Mouse (Mus musculus) midbrain, embryonic 13.5 days (tissue): ENCODE measurements around the gene Trpm6. TPM values are rescaled to one million over a fixed set of nuclear protein-coding genes. Genes with fewer than 3 reads are reported as not detected.

Source experiments
- ATAC-seq: fragments of 200-750 bp; cut with Nextera tagmentation; 2 replicates; pipeline ENCODE4 v1.8.0; 2017; ENCODE audit warnings: mild to moderate bottlenecking, moderate TSS enrichment, moderate library complexity
- H3K27ac ChIP-seq: fragments of 300-500 bp; sonication (generic); 2 replicates; pipeline ENCODE4 v1.5.1; 2015; ENCODE audit warnings: inconsistent platforms, mild to moderate bottlenecking, moderate library complexity
- H3K27me3 ChIP-seq: fragments of 300-500 bp; sonication (generic); 2 replicates; pipeline ENCODE4 v1.6.1; 2015; ENCODE audit warnings: mild to moderate bottlenecking, inconsistent platforms
- H3K36me3 ChIP-seq: fragments of 300-500 bp; sonication (generic); 2 replicates; pipeline ENCODE4 v1.6.1; 2015; ENCODE audit warnings: mild to moderate bottlenecking, inconsistent platforms
- H3K4me1 ChIP-seq: fragments of 300-500 bp; sonication (generic); replicated peaks from 2 replicates; pipeline ENCODE4 v1.6.1; 2015; ENCODE audit warnings: inconsistent platforms
- H3K4me2 ChIP-seq: fragments of 300-500 bp; sonication (generic); replicated peaks from 2 replicates; pipeline ENCODE4 v1.6.1; 2015; ENCODE audit warnings: moderate library complexity, mild to moderate bottlenecking, inconsistent platforms
- H3K4me3 ChIP-seq: fragments of 300-500 bp; sonication (generic); replicated peaks from 2 replicates; pipeline ENCODE4 v1.5.1; 2015; ENCODE audit warnings: mild to moderate bottlenecking, inconsistent platforms
- H3K9ac ChIP-seq: fragments of 300-500 bp; sonication (generic); replicated peaks from 2 replicates; pipeline ENCODE4 v1.6.1; 2015; ENCODE audit warnings: mild to moderate bottlenecking, inconsistent platforms
- H3K9me3 ChIP-seq: fragments of 300-500 bp; sonication (generic); 2 replicates; pipeline ENCODE4 v1.6.1; 2016; ENCODE audit warnings: mild to moderate bottlenecking, inconsistent platforms
- WGBS: fragments of 180-500 bp; shearing (Covaris S2); methylation state at CpG from one replicate; pipeline ENCODE4 v1.1.7; 2015; 5-methylcytosine and 5-hydroxymethylcytosine counted together
- polyA plus RNA-seq: library from polyadenylated mRNA; unstranded; fragments of >200 nt; fragmentation: Nextera tagmentation; extraction: Ambion mirVana; gene quantifications from 2 replicates; pipeline ENCODE4 v1.2.1, GENCODE M21; 2015

The Trpm6 gene
- polyA plus RNA-seq, 1 experiment from 2014 or later, result 0.43 TPM

DNA sequence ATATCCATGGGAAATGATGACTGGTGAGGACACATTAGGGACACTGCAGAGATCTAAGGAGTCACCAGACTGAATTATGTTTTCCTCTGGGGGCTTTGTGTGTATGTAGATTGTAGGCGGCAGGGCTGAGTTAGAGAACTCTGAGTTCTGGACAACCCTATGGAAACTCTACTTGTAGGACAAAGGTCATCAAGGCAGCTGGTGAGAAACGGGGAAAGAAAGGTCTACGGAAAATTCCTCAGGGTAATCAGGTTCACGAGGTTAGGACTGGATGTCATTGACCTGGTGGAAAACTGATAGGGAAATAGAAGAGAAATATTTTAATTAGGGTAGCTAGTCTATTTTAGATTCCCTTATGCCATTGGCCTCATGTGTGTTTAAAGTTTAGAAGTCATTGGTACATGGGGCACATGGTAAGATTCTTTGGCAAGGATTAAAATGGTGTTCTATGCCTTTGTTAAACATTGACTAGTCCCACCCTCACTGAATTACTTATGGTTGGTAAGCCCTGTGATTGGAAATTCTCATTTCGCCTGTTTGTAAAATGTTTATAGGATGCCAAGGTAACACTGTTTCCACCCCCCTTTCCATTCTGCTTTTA is 23.2 kb downstream of the Trpm6 start:
- H3K4me2 ChIP-seq, result no peak overlapping the region
- no peak overlapping the region for H3K27ac ChIP-seq
- 89% methylated on average over 5 of the region's 5 CpGs for WGBS
- no peak for ATAC-seq
- H3K4me1 ChIP-seq, result no peaks in the 10 kb centered on the region
- H3K9ac ChIP-seq, result no peak overlapping the region
- no peaks in the 10 kb centered on the region for H3K36me3 ChIP-seq
- H3K9me3 ChIP-seq, result no peaks in the 10 kb centered on the region
- no peak overlapping the region for H3K4me3 ChIP-seq
- no peaks in the 10 kb centered on the region for H3K27me3 ChIP-seq

- H3K4me1 ChIP-seq, result no peaks in the 10 kb centered on the region
- H3K36me3 ChIP-seq, result no peaks in the 10 kb centered on the region
- no peak overlapping the region for H3K4me3 ChIP-seq
- no peak overlapping the region for H3K27ac ChIP-seq
- H3K27me3 ChIP-seq, result no peaks in the 10 kb centered on the region
- no peak for ATAC-seq
- H3K9me3 ChIP-seq, result no peaks in the 10 kb centered on the region
- H3K4me2 ChIP-seq, result no peak overlapping the region
- H3K9ac ChIP-seq, result no peak overlapping the region
- WGBS, result 75% methylated on average over 1 of the region's 1 CpGs
These were observed 24.3 kb downstream of the Trpm6 start for GRCm38 (mm10) chr19:18774085-18774484.

DNA sequence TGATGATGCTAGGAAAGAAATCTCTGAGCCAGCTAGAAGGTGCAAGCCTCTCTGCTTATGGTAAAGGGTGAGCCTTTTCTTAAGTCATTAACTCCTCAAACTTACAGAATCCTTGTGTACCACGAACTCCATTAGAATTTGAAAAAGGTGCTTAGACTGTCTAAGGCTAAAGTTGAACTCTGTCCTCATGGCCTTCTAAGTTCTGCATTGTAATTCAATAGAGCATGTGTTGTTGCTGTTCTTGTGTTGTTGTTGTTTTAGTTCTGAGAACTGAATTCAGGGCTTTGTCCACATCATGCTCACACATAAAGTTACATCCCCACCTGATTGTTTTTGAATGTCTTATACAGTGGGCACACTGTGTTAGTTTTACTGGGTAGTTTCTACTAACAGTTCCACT is 49.9 kb downstream of the Trpm6 start:
- H3K36me3 ChIP-seq, result no peaks in the 10 kb centered on the region
- no peaks in the 10 kb centered on the region for H3K9me3 ChIP-seq
- H3K27ac ChIP-seq, result no peak overlapping the region
- H3K4me3 ChIP-seq, result no peak overlapping the region
- WGBS, result 56% methylated on average over 1 of the region's 1 CpGs
- no peak overlapping the region for H3K9ac ChIP-seq
- H3K4me1 ChIP-seq, result no peaks in the 10 kb centered on the region
- ATAC-seq, result no peak
- no peaks in the 10 kb centered on the region for H3K27me3 ChIP-seq
- H3K4me2 ChIP-seq, result no peak overlapping the region

- H3K4me2 ChIP-seq, result no peak overlapping the region
- no peaks in the 10 kb centered on the region for H3K9me3 ChIP-seq
- H3K27ac ChIP-seq, result no peak overlapping the region
- H3K9ac ChIP-seq, result no peak overlapping the region
- no peak for ATAC-seq
- WGBS, result 87% methylated on average over 3 of the region's 3 CpGs
- no peak overlapping the region for H3K4me3 ChIP-seq
- H3K36me3 ChIP-seq, result no peaks in the 10 kb centered on the region
- no peaks in the 10 kb centered on the region for H3K27me3 ChIP-seq
- no peaks in the 10 kb centered on the region for H3K4me1 ChIP-seq
These were observed 61.5 kb downstream of the Trpm6 start for GRCm38 (mm10) chr19:18811264-18811663.

DNA sequence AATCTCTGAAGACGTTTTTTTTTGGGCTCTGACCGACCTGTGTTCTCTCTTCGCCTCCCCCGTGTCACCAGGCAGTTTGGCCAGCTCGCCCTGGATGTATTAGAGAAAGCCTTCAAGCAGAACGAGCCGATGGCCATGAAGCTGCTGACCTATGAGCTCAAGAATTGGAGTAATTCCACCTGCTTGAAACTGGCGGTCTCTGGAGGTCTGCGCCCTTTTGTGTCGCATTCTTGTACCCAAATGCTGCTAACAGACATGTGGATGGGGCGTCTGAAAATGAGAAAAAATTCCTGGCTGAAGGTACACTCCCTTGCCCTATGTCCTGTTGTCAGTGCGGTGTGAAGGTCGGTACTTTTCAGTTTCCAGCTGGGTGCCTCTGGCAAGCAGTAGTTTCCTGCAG is 65.4 kb downstream of the Trpm6 start:
- Histone ChIP-seq H3K27ac (no peak overlapping the region), H3K4me1 (no peaks in the 10 kb centered on the region), H3K4me2 (no peak overlapping the region), H3K9ac (no peak overlapping the region), H3K4me3 (no peak overlapping the region), H3K27me3 (no peaks in the 10 kb centered on the region), H3K9me3 (no peaks in the 10 kb centered on the region), H3K36me3 (no peaks in the 10 kb centered on the region)
- WGBS, result 82% methylated on average over 13 of the region's 13 CpGs
- no peak for ATAC-seq

DNA sequence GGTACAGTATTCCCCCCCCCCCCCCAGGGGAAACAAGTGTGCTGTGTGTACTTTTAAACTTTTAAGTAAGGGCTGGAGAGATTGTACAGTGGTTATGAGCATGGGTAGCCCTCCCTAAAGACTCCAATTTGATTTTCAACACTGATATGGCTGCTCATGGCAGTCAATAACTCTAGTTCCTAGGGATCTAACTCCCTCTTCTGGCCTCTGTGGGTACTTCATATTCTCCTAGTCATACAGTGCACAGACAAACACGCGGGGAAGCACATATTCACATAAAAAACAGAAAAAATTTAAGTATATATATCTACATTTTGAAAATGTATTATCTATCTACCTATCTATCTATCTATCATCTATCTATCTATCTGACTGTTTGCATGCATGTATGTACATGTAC is 67.6 kb downstream of the Trpm6 start:
- WGBS, result 81% methylated on average over 2 of the region's 2 CpGs
- H3K27ac ChIP-seq, result no peak overlapping the region
- H3K4me2 ChIP-seq, result no peak overlapping the region
- no peaks in the 10 kb centered on the region for H3K4me1 ChIP-seq
- no peak for ATAC-seq
- H3K9ac ChIP-seq, result no peak overlapping the region
- H3K9me3 ChIP-seq, result no peaks in the 10 kb centered on the region
- H3K27me3 ChIP-seq, result no peaks in the 10 kb centered on the region
- H3K4me3 ChIP-seq, result no peak overlapping the region
- no peaks in the 10 kb centered on the region for H3K36me3 ChIP-seq

- WGBS, result 78% methylated on average over 2 of the region's 2 CpGs
- H3K9me3 ChIP-seq, result no peaks in the 10 kb centered on the region
- no peaks in the 10 kb centered on the region for H3K36me3 ChIP-seq
- no peak overlapping the region for H3K27ac ChIP-seq
- no peak overlapping the region for H3K4me2 ChIP-seq
- H3K9ac ChIP-seq, result no peak overlapping the region
- no peaks in the 10 kb centered on the region for H3K4me1 ChIP-seq
- ATAC-seq, result no peak
- H3K27me3 ChIP-seq, result no peaks in the 10 kb centered on the region
- no peak overlapping the region for H3K4me3 ChIP-seq
These were observed 78.8 kb downstream of the Trpm6 start for GRCm38 (mm10) chr19:18828601-18829000.

DNA sequence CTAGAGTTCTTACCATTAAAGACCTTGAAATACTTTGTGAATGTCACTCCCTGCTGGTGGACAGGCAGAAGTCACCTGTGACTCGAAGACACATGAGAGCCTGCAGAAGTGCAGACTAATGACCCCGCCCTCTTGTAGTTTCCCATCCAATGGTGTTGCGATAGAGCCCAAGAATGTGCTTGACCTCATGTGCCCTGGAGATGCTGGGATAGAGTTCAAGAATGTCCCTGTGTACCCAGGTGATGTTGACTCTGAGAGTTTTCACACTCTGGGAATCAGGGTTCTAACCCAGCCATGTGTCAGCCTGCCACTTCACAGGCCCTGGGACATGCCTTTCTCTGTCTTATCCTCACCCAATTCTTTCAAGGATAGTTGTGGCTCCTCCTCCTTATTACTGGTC is 81.4 kb downstream of the Trpm6 start:
- Histone ChIP-seq H3K27ac (no peak overlapping the region), H3K36me3 (no peaks in the 10 kb centered on the region), H3K4me2 (no peak overlapping the region), H3K9ac (no peak overlapping the region), H3K4me3 (no peak overlapping the region), H3K9me3 (no peaks in the 10 kb centered on the region), H3K27me3 (no peaks in the 10 kb centered on the region), H3K4me1 (no peaks in the 10 kb centered on the region)
- no peak for ATAC-seq
- 87% methylated on average over 3 of the region's 3 CpGs for WGBS

DNA sequence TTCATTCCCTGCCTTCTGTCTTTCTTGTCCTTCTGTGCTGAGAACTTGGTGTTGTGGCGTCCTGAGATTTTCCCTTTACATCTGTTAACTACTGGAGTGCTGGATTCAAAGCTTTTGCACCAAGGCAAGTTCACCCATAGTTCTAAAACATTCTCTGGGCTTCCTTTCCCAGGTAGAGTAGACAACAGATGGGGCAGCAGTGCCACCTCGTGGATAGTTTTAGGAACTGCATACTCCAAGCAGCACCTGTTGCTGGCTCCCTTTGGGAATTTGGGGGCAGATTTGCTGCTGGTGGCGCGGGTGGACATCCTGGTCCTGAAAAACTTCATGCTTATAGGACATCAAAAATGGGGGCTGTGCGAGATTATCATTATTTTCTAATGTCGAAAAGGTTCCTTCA is 85.2 kb downstream of the Trpm6 start:
- 11% methylated on average over 6 of the region's 6 CpGs for WGBS
- H3K9me3 ChIP-seq, result no peaks in the 10 kb centered on the region

DNA sequence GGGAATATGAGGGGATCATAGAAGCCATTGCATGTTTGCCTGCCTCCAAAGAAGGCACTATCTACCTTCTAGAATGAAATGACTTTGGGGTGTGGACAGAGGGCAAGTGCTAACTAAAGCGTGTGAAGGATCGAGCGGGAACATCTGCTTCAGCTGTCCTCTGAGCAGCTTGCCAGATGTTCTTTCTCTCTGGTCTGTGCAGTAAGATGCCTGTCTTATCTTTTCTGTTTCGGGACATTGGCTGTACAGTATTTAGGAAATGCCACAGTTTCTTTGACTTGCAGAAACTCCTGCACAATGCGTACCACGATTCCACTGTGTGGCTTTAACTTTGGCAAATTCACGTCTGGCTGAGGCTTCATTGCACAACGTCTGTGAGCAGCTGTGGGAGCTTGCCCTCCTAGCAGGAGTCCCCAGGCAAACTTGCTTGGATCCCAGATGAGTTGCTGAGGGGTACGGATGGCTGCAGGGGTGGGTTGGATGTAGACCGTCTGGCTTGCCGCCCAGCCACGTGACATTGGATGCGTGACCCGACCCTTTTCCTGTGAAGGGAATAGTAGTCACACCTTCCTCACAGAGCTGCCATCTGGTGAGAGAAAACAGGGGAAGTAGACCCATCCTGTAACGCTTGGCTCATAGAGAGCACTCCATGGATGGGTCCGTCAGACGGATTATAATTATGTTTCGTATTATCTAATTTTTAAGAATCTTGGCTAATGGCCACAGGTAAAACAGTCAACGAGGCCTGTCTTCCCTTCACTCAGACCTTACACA is 92.2 kb downstream of the Trpm6 start:
- 90% methylated on average over 19 of the region's 19 CpGs for WGBS
- no peak overlapping the region for H3K27ac ChIP-seq
- H3K4me2 ChIP-seq, result no peak overlapping the region
- H3K27me3 ChIP-seq, result no peaks in the 10 kb centered on the region
- no peaks in the 10 kb centered on the region for H3K4me1 ChIP-seq
- H3K36me3 ChIP-seq, result no peaks in the 10 kb centered on the region
- H3K4me3 ChIP-seq, result no peak overlapping the region
- no peak overlapping the region for H3K9ac ChIP-seq
- H3K9me3 ChIP-seq, result no peaks in the 10 kb centered on the region
- no peak for ATAC-seq

More for the DNA sequence above, 85.2 kb downstream of the Trpm6 start:
- Histone ChIP-seq H3K9ac (no peak overlapping the region), H3K4me2 (no peak overlapping the region), H3K27ac (no peak overlapping the region), H3K27me3 (no peaks in the 10 kb centered on the region), H3K4me1 (no peaks in the 10 kb centered on the region), H3K4me3 (no peak overlapping the region), H3K36me3 (no peaks in the 10 kb centered on the region)
- ATAC-seq, result no peak

DNA sequence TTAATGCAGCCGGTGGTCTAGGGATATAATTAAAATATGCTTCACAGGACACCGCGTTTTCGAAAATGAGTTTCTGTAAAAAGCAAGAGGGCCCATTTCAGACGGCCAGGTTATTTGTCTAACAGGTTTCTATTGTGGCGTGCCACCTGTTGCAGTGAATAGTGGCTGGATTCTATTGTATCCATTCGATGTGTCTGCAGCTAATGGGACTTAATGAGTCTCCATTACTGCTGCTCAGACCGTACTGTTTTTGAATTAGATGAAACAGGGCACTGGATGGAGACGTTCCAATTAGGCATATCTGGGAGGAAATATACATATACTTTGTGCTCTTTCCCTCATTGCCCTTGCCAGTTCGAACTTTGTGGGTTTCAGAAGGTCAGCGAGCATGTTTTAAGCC is 92.8 kb downstream of the Trpm6 start:
- no peaks in the 10 kb centered on the region for H3K9me3 ChIP-seq
- ATAC-seq, result no peak
- WGBS, result 76% methylated on average over 11 of the region's 11 CpGs
- H3K9ac ChIP-seq, result no peak overlapping the region
- no peak overlapping the region for H3K27ac ChIP-seq
- H3K4me3 ChIP-seq, result no peak overlapping the region
- H3K4me1 ChIP-seq, result no peaks in the 10 kb centered on the region
- H3K4me2 ChIP-seq, result no peak overlapping the region
- no peaks in the 10 kb centered on the region for H3K36me3 ChIP-seq
- no peaks in the 10 kb centered on the region for H3K27me3 ChIP-seq

GRCm38 (mm10) chr19:18846336-18846735 is 96.6 kb downstream of the Trpm6 start:
- Histone ChIP-seq H3K36me3 (no peaks in the 10 kb centered on the region), H3K27me3 (no peaks in the 10 kb centered on the region), H3K9me3 (no peaks in the 10 kb centered on the region), H3K27ac (no peak overlapping the region), H3K4me3 (no peak overlapping the region), H3K4me2 (no peak overlapping the region), H3K4me1 (no peaks in the 10 kb centered on the region), H3K9ac (no peak overlapping the region)
- 93% methylated on average over 4 of the region's 4 CpGs for WGBS
- ATAC-seq, result no peak

DNA sequence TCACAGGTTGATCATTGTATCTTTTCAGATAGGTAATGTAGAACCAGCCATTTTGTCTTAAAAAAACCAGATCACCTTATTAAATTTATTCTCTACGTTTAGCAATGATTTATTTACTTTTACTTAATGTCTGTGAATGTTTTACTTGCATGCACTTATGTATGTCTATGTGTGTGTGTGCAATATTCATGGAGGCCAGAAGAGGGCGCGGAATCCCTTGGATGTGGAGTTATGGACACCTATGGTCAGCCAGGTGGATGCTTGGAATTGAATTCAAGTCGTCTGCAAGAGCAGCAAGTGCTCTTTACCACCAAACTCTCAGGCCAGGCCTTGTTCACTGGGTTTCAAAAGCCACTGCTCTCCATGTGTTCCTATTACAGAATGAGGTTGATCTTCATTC is 118.5 kb downstream of the Trpm6 start:
- Histone ChIP-seq H3K4me3 (no peak overlapping the region), H3K36me3 (no peaks in the 10 kb centered on the region), H3K9ac (no peak overlapping the region), H3K4me2 (no peak overlapping the region), H3K27me3 (no peaks in the 10 kb centered on the region), H3K4me1 (peaks cover 4% of the 10 kb centered on the region; the same call in 1 of the 2 replicates), H3K9me3 (no peaks in the 10 kb centered on the region), H3K27ac (no peak overlapping the region)
- ATAC-seq, result no peak
- 61% methylated on average over 4 of the region's 4 CpGs for WGBS
